Mouse (Mus musculus): ENCODE measurements around the gene Cdk5rap2. TPM values are rescaled to one million over a fixed set of nuclear protein-coding genes. Genes with fewer than 3 reads are reported as not detected.
A peak's percentile ranks its signal among the peaks of the same experiment; 100 is the strongest.

The Cdk5rap2 gene
- polyA plus RNA-seq (2012; rRNA removed) = 25.0 and 25.7 TPM in 2 replicates

- H3K4me1 ChIP-seq (ENCODE audit: control insufficient read depth, insufficient read depth, insufficient read length) = no peaks in the 10 kb centered on the region
- peak within 1 kb of the TSS; percentile 76 for H3K4me3 ChIP-seq (ENCODE audit: extremely low read depth, insufficient read depth, insufficient read length)
- TF ChIP-seq CTCF (IDR thresholded peaks at IDR 0.05; ENCODE audit: extremely low read depth, insufficient read depth, insufficient read length, insufficient replicate concordance) (no peak), POLR2A (IDR thresholded peaks at IDR 0.05; ENCODE audit: low read depth, low read length) (no peak)
- DNase-seq (ENCODE audit: low read depth in 1 of 2, low spot score in 2 of 2) = peak; percentile 89 to 90
- WGBS = under 1% methylated on average over 55 of the region's 55 CpGs
- H3K27ac ChIP-seq (ENCODE audit: insufficient read depth, low read length) = no peak within 1 kb of the TSS
- H3K36me3 ChIP-seq (ENCODE audit: control insufficient read depth, insufficient read depth, low read length) = no peaks in the 10 kb centered on the region
- no peaks in the 10 kb centered on the region for H3K27me3 ChIP-seq (ENCODE audit: control insufficient read depth, insufficient read depth, low read length)
Observed at GRCm38 (mm10) chr4:70409994-70410721, at the start of gene Cdk5rap2. Cdk5rap2 (minus strand) TSS chr4:70410443.

- no peak overlapping the region for H3K4me3 ChIP-seq (ENCODE audit: extremely low read depth, insufficient read depth, insufficient read length)
- no peaks in the 10 kb centered on the region for H3K27me3 ChIP-seq (ENCODE audit: control insufficient read depth, insufficient read depth, low read length)
- no peak overlapping the region for H3K27ac ChIP-seq (ENCODE audit: insufficient read depth, low read length)
- WGBS = 92% methylated on average over 3 of the region's 3 CpGs
- TF ChIP-seq POLR2A (IDR thresholded peaks at IDR 0.05; ENCODE audit: low read depth, low read length) = no peak
- no peak for TF ChIP-seq CTCF (IDR thresholded peaks at IDR 0.05; ENCODE audit: extremely low read depth, insufficient read depth, insufficient read length, insufficient replicate concordance)
- DNase-seq (ENCODE audit: low read depth in 1 of 2, low spot score in 2 of 2) = no peak
- no peaks in the 10 kb centered on the region for H3K4me1 ChIP-seq (ENCODE audit: control insufficient read depth, insufficient read depth, insufficient read length)
- H3K36me3 ChIP-seq (ENCODE audit: control insufficient read depth, insufficient read depth, low read length) = no peaks in the 10 kb centered on the region; the same call in 1 of the 2 replicates
Observed at GRCm38 (mm10) chr4:70452161-70452560, 41.9 kb upstream of the Cdk5rap2 start.

GRCm38 (mm10) chr4:70451750-70452149 is 41.5 kb upstream of the Cdk5rap2 start:
- no peak for TF ChIP-seq CTCF (IDR thresholded peaks at IDR 0.05; ENCODE audit: extremely low read depth, insufficient read depth, insufficient read length, insufficient replicate concordance)
- no peak overlapping the region for H3K4me3 ChIP-seq (ENCODE audit: extremely low read depth, insufficient read depth, insufficient read length)
- 1% methylated on average over 2 of the region's 2 CpGs for WGBS
- H3K36me3 ChIP-seq (ENCODE audit: control insufficient read depth, insufficient read depth, low read length) = no peaks in the 10 kb centered on the region; the same call in 1 of the 2 replicates
- H3K27me3 ChIP-seq (ENCODE audit: control insufficient read depth, insufficient read depth, low read length) = no peaks in the 10 kb centered on the region
- H3K27ac ChIP-seq (ENCODE audit: insufficient read depth, low read length) = no peak overlapping the region
- H3K4me1 ChIP-seq (ENCODE audit: control insufficient read depth, insufficient read depth, insufficient read length) = no peaks in the 10 kb centered on the region
- peak; percentile 7 to 12 for DNase-seq (ENCODE audit: low read depth in 1 of 2, low spot score in 2 of 2)

- Histone ChIP-seq H3K36me3 (ENCODE audit: control insufficient read depth, insufficient read depth, low read length) (no peaks in the 10 kb centered on the region), H3K4me1 (ENCODE audit: control insufficient read depth, insufficient read depth, insufficient read length) (no peaks in the 10 kb centered on the region), H3K4me3 (ENCODE audit: extremely low read depth, insufficient read depth, insufficient read length) (no peak overlapping the region), H3K27me3 (ENCODE audit: control insufficient read depth, insufficient read depth, low read length) (no peaks in the 10 kb centered on the region), H3K27ac (ENCODE audit: insufficient read depth, low read length) (no peak overlapping the region)
- TF ChIP-seq POLR2A (IDR thresholded peaks at IDR 0.05; ENCODE audit: low read depth, low read length) (no peak), CTCF (IDR thresholded peaks at IDR 0.05; ENCODE audit: extremely low read depth, insufficient read depth, insufficient read length, insufficient replicate concordance) (peak; percentile 2; the same call in 1 of the 2 replicates)
- no peak for DNase-seq (ENCODE audit: low read depth in 1 of 2, low spot score in 2 of 2)
- WGBS = 90% methylated on average over 1 of the region's 1 CpGs
Observed at GRCm38 (mm10) chr4:70449668-70450067, 39.4 kb upstream of the Cdk5rap2 start.

GRCm38 (mm10) chr4:70446774-70447173 is 36.5 kb upstream of the Cdk5rap2 start:
- Histone ChIP-seq H3K27me3 (ENCODE audit: control insufficient read depth, insufficient read depth, low read length) (no peaks in the 10 kb centered on the region), H3K4me3 (ENCODE audit: extremely low read depth, insufficient read depth, insufficient read length) (no peak overlapping the region), H3K4me1 (ENCODE audit: control insufficient read depth, insufficient read depth, insufficient read length) (no peaks in the 10 kb centered on the region), H3K27ac (ENCODE audit: insufficient read depth, low read length) (no peak overlapping the region), H3K36me3 (ENCODE audit: control insufficient read depth, insufficient read depth, low read length) (no peaks in the 10 kb centered on the region)
- WGBS = 95% methylated on average over 3 of the region's 3 CpGs
- no peak for TF ChIP-seq CTCF (IDR thresholded peaks at IDR 0.05; ENCODE audit: extremely low read depth, insufficient read depth, insufficient read length, insufficient replicate concordance)
- TF ChIP-seq POLR2A (IDR thresholded peaks at IDR 0.05; ENCODE audit: low read depth, low read length) = no peak
- DNase-seq (ENCODE audit: low read depth in 1 of 2, low spot score in 2 of 2) = no peak

GRCm38 (mm10) chr4:70420202-70420601 is 10.0 kb upstream of the Cdk5rap2 start:
- no peak overlapping the region for H3K27ac ChIP-seq (ENCODE audit: insufficient read depth, low read length)
- no peak for DNase-seq (ENCODE audit: low read depth in 1 of 2, low spot score in 2 of 2)
- H3K4me1 ChIP-seq (ENCODE audit: control insufficient read depth, insufficient read depth, insufficient read length) = no peaks in the 10 kb centered on the region
- no peaks in the 10 kb centered on the region for H3K36me3 ChIP-seq (ENCODE audit: control insufficient read depth, insufficient read depth, low read length)
- no peak for TF ChIP-seq POLR2A (IDR thresholded peaks at IDR 0.05; ENCODE audit: low read depth, low read length)
- no peak for TF ChIP-seq CTCF (IDR thresholded peaks at IDR 0.05; ENCODE audit: extremely low read depth, insufficient read depth, insufficient read length, insufficient replicate concordance)
- WGBS = 83% methylated on average over 2 of the region's 2 CpGs
- H3K27me3 ChIP-seq (ENCODE audit: control insufficient read depth, insufficient read depth, low read length) = no peaks in the 10 kb centered on the region
- H3K4me3 ChIP-seq (ENCODE audit: extremely low read depth, insufficient read depth, insufficient read length) = no peak overlapping the region

GRCm38 (mm10) chr4:70412126-70412525 is 1.9 kb upstream of the Cdk5rap2 start:
- no peaks in the 10 kb centered on the region for H3K4me1 ChIP-seq (ENCODE audit: control insufficient read depth, insufficient read depth, insufficient read length)
- no peak overlapping the region for H3K4me3 ChIP-seq (ENCODE audit: extremely low read depth, insufficient read depth, insufficient read length)
- TF ChIP-seq POLR2A (IDR thresholded peaks at IDR 0.05; ENCODE audit: low read depth, low read length) (no peak), CTCF (IDR thresholded peaks at IDR 0.05; ENCODE audit: extremely low read depth, insufficient read depth, insufficient read length, insufficient replicate concordance) (no peak)
- no peak overlapping the region for H3K27ac ChIP-seq (ENCODE audit: insufficient read depth, low read length)
- DNase-seq (ENCODE audit: low read depth in 1 of 2, low spot score in 2 of 2) = no peak
- no peaks in the 10 kb centered on the region for H3K36me3 ChIP-seq (ENCODE audit: control insufficient read depth, insufficient read depth, low read length)
- WGBS = 82% methylated on average over 2 of the region's 2 CpGs
- no peaks in the 10 kb centered on the region for H3K27me3 ChIP-seq (ENCODE audit: control insufficient read depth, insufficient read depth, low read length)
